ENCODE assay signal across 18 mouse cellular contexts in the genomic region with DNA sequence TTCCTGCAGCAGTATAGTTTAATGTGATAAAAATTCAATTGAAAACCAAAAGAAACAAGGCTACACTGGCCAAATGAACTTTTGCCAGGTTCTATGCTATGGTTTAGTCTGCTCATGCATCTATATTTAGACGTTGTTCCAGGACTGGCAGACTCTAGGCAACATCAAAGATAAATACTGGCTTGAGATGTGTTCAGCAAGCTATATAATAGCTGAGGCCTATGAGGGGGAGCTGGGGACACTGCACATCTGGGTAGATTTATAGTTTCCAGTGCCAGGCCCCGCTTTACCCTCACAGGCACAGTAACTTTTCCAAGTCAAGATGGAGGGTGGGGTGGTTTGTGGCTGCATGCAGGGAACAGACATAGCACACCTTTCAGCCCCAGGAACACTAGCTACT.
DNase-seq lines count a peak whose midpoint lies in the region; ATAC-seq lines count a peak whose summit lies in the region.
"Had no signal": no experiment of that assay in that cellular context is flagged by ENCODE, and none has a peak within 500 bp of the region (broad histone marks: within the 10 kb centered on the region; RNA-seq: fewer than 3 reads in every experiment).

No protein-coding gene starts in this region.

- no peaks in the 10 kb centered on the region for H3K27me3 ChIP-seq in heart, embryonic 15.5 days
- H3K27me3 ChIP-seq in heart, embryonic 10.5 days (ENCODE audit: insufficient read depth, poor library complexity, severe bottlenecking) = no peaks in the 10 kb centered on the region
- H3K27me3 ChIP-seq in lung, embryonic 16.5 days (ENCODE audit: control insufficient read depth, insufficient read depth, low read depth, low read length) = no peaks in the 10 kb centered on the region
- no peaks in the 10 kb centered on the region for H3K27me3 ChIP-seq in embryonic facial prominence, embryonic 15.5 days
- no peaks in the 10 kb centered on the region for H3K27me3 ChIP-seq in hindbrain, embryonic 10.5 days (ENCODE audit: insufficient read depth, poor library complexity, severe bottlenecking)
- H3K27me3 ChIP-seq: embryonic facial prominence, embryonic 12.5 days; midbrain, embryonic 15.5 days had no signal

- ATAC-seq in heart, embryonic 15.5 days (replicated peaks; ENCODE audit: insufficient number of reproducible peaks, insufficient read depth, low FRiP score, low read depth) = peak; percentile 78
- peak; percentile 81 for ATAC-seq in lung, embryonic 16.5 days (ENCODE audit: low read depth)
- peak; percentile 58; the same call in 1 of the 2 replicates for ATAC-seq in embryonic facial prominence, embryonic 15.5 days (ENCODE audit: insufficient number of reproducible peaks, low FRiP score, low TSS enrichment, low read depth)

- H3K9ac ChIP-seq in heart, embryonic 15.5 days = no peak overlapping the region
- no peak overlapping the region for H3K9ac ChIP-seq in lung, embryonic 16.5 days (ENCODE audit: low read length)
- H3K9ac ChIP-seq in embryonic facial prominence, embryonic 15.5 days = no peak overlapping the region
- H3K9ac ChIP-seq: embryonic facial prominence, embryonic 12.5 days; midbrain, embryonic 15.5 days had no signal

- 0 out of 2 replicates have a peak overlapping the region, but pooled peaks have one; percentile 22 for H3K4me2 ChIP-seq in heart, embryonic 15.5 days
- H3K4me2 ChIP-seq in lung, embryonic 16.5 days (ENCODE audit: low read depth, low read length) = no peak overlapping the region
- no peak overlapping the region for H3K4me2 ChIP-seq in embryonic facial prominence, embryonic 15.5 days (replicated peaks)
- H3K4me2 ChIP-seq: embryonic facial prominence, embryonic 12.5 days; liver, embryonic 11.5 days; midbrain, embryonic 15.5 days had no signal

- no peak overlapping the region for H3K4me3 ChIP-seq in heart, embryonic 15.5 days
- no peak overlapping the region for H3K4me3 ChIP-seq in heart, embryonic 10.5 days
- H3K4me3 ChIP-seq in lung, embryonic 16.5 days (ENCODE audit: low read length) = no peak overlapping the region
- H3K4me3 ChIP-seq in embryonic facial prominence, embryonic 15.5 days (replicated peaks) = no peak overlapping the region
- no peak overlapping the region for H3K4me3 ChIP-seq in hindbrain, embryonic 10.5 days
- H3K4me3 ChIP-seq: embryonic facial prominence, embryonic 12.5 days; midbrain, embryonic 15.5 days; myocyte had no signal

- WGBS in heart, embryonic 15.5 days = 35% methylated on average over 2 of the region's 2 CpGs
- WGBS in heart, embryonic 10.5 days = 69% methylated on average over 2 of the region's 2 CpGs
- 58% methylated on average over 2 of the region's 2 CpGs for WGBS in lung, embryonic 16.5 days
- WGBS in embryonic facial prominence, embryonic 15.5 days = 45% methylated on average over 2 of the region's 2 CpGs
- WGBS in hindbrain, embryonic 10.5 days = 94% methylated on average over 2 of the region's 2 CpGs

- H3K4me1 ChIP-seq in heart, embryonic 15.5 days (replicated peaks) = peaks cover 29% of the 10 kb centered on the region
- H3K4me1 ChIP-seq in heart, embryonic 10.5 days = peaks cover 29% of the 10 kb centered on the region
- no peaks in the 10 kb centered on the region for H3K4me1 ChIP-seq in lung, embryonic 16.5 days (replicated peaks; ENCODE audit: control insufficient read depth, insufficient read depth, low read length)
- H3K4me1 ChIP-seq in embryonic facial prominence, embryonic 15.5 days = peaks cover 13% of the 10 kb centered on the region
- H3K4me1 ChIP-seq in hindbrain, embryonic 10.5 days (replicated peaks) = 0 out of 2 replicates have a peak, but pooled peaks cover 4% of the 10 kb centered on the region
- H3K4me1 ChIP-seq: embryonic facial prominence, embryonic 12.5 days; midbrain, embryonic 15.5 days had no signal

- peak overlapping the region; percentile 69 for H3K27ac ChIP-seq in heart, embryonic 15.5 days
- no peak overlapping the region for H3K27ac ChIP-seq in heart, embryonic 10.5 days
- peak overlapping the region; percentile 58; the same call in 1 of the 2 replicates for H3K27ac ChIP-seq in lung, embryonic 16.5 days (ENCODE audit: low read length)
- H3K27ac ChIP-seq in embryonic facial prominence, embryonic 15.5 days (replicated peaks) = peak overlapping the region; percentile 55; the same call in 1 of the 2 replicates
- no peak overlapping the region for H3K27ac ChIP-seq in hindbrain, embryonic 10.5 days
- H3K27ac ChIP-seq: embryonic facial prominence, embryonic 12.5 days; midbrain, embryonic 15.5 days had no signal

- peaks cover 9% of the 10 kb centered on the region for H3K36me3 ChIP-seq in heart, embryonic 15.5 days
- peaks cover 37% of the 10 kb centered on the region for H3K36me3 ChIP-seq in heart, embryonic 10.5 days
- H3K36me3 ChIP-seq in lung, embryonic 16.5 days (ENCODE audit: control insufficient read depth, insufficient read depth, low read length) = peaks cover 10% of the 10 kb centered on the region
- peaks cover 17% of the 10 kb centered on the region for H3K36me3 ChIP-seq in embryonic facial prominence, embryonic 15.5 days
- H3K36me3 ChIP-seq in hindbrain, embryonic 10.5 days = peaks cover 16% of the 10 kb centered on the region
- H3K36me3 ChIP-seq: midbrain, embryonic 15.5 days had no signal

- no peak for DNase-seq in heart, embryonic 10.5 days (ENCODE audit: low spot score)
- no peak for DNase-seq in lung, postnatal 14 days
- no peak for DNase-seq in hindbrain, embryonic 10.5 days (ENCODE audit: low spot score)
- no peak for DNase-seq in right cerebral cortex, postnatal 4 days
- DNase-seq: adrenal gland, adult 2 months; cerebellum, adult 9-11 months; heart, adult 18-20 months; kidney, adult 2 months; kidney, postnatal 14 days; lung, adult 18-20 months; spleen, adult 18-20 months had no signal

- no peaks in the 10 kb centered on the region for H3K9me3 ChIP-seq in heart, embryonic 15.5 days (replicated peaks)
- no peaks in the 10 kb centered on the region for H3K9me3 ChIP-seq in heart, embryonic 10.5 days
- H3K9me3 ChIP-seq in lung, embryonic 16.5 days (ENCODE audit: control insufficient read depth, low read length) = no peaks in the 10 kb centered on the region
- no peaks in the 10 kb centered on the region for H3K9me3 ChIP-seq in embryonic facial prominence, embryonic 15.5 days (replicated peaks)
- no peaks in the 10 kb centered on the region for H3K9me3 ChIP-seq in hindbrain, embryonic 10.5 days
- H3K9me3 ChIP-seq: embryonic facial prominence, embryonic 12.5 days; midbrain, embryonic 15.5 days had no signal

Comparison
In these comparisons a context has a peak if more than half of its experiments do, and no peak if none do; other contexts are left out.
1. H3K27ac ChIP-seq: peak in heart, embryonic 15.5 days (single experiment), lung, embryonic 16.5 days (single experiment) and embryonic facial prominence, embryonic 15.5 days (single experiment); none in heart, embryonic 10.5 days (single experiment) and hindbrain, embryonic 10.5 days (single experiment).
2. Peak in every context shown above with its lines, with median percentiles within 50 percentile points of each other: ATAC-seq.